Mouse (Mus musculus) ES-E14 (cell line): ENCODE data around the gene Snrpd2. TPM values are rescaled to one million over a fixed set of nuclear protein-coding genes. Genes with fewer than 3 reads are reported as not detected.

Experiments used
- DNase-seq: peaks from one replicate; pipeline ENCODE4 v3.0.0-alpha.2; 2013; ENCODE audit warnings: low read depth, low spot score
- H3K27ac ChIP-seq: 2 replicates; pipeline ENCODE4 v1.5.1; 2012; ENCODE audit warnings: low read depth, mild to moderate bottlenecking, low read length, moderate library complexity, mixed read lengths; ENCODE audit not compliant: poor library complexity, insufficient read depth, severe bottlenecking
- H3K36me3 ChIP-seq: 2 replicates; pipeline ENCODE4 v1.6.1; 2012; ENCODE audit warnings: mild to moderate bottlenecking, low read length, moderate library complexity, mixed read lengths; ENCODE audit not compliant: control insufficient read depth, poor library complexity, insufficient read depth, severe bottlenecking
- H3K4me1 ChIP-seq, 2 experiments: fragments of 150-350 bp in 1 of 2; sonication (generic) in 1 of 2; 2 replicates each; pipeline ENCODE4 v1.6.1; 2012; ENCODE audit warnings: low read length in 2 of 2, mild to moderate bottlenecking in 1 of 2, mixed read lengths in 1 of 2; ENCODE audit not compliant: control insufficient read depth in 2 of 2, insufficient read depth in 2 of 2, poor library complexity in 1 of 2
- H3K4me3 ChIP-seq, 2 experiments: fragments of 150-350 bp in 1 of 2; sonication (generic) in 1 of 2; 2 replicates each; pipeline ENCODE4 v1.5.1; 2012; ENCODE audit warnings: low read length in 2 of 2, low read depth in 1 of 2, mild to moderate bottlenecking in 1 of 2, mixed read lengths in 1 of 2; ENCODE audit not compliant: insufficient read depth in 1 of 2, poor library complexity in 1 of 2, severe bottlenecking in 1 of 2
- H3K9ac ChIP-seq: 2 replicates; pipeline ENCODE4 v1.6.1; 2012; ENCODE audit warnings: low read depth, mild to moderate bottlenecking, low read length, mixed read lengths; ENCODE audit not compliant: poor library complexity, insufficient read depth, severe bottlenecking
- H3K9me3 ChIP-seq: fragments of 150-350 bp; sonication (generic); 2 replicates; pipeline ENCODE4 v1.6.1; 2012; ENCODE audit warnings: low read depth, mild to moderate bottlenecking, low read length; ENCODE audit not compliant: control insufficient read depth, insufficient read depth
- CHD2 ChIP-seq: IDR thresholded peaks from 2 replicates; pipeline ENCODE4 v1.6.1; 2014; ENCODE audit warnings: mild to moderate bottlenecking, low read depth, low read length, inconsistent platforms
- HCFC1 ChIP-seq: IDR thresholded peaks from 2 replicates; pipeline ENCODE4 v1.6.1; 2012; ENCODE audit warnings: low read length, inconsistent platforms, borderline replicate concordance; ENCODE audit not compliant: insufficient read depth
- MAFK ChIP-seq: IDR thresholded peaks from 2 replicates; pipeline ENCODE4 v1.6.1; 2014; ENCODE audit warnings: mild to moderate bottlenecking, low read depth, low read length, inconsistent platforms; ENCODE audit not compliant: insufficient read depth
- ZC3H11A ChIP-seq: IDR thresholded peaks from 2 replicates; pipeline ENCODE4 v1.6.1; 2012; ENCODE audit warnings: low read depth, mild to moderate bottlenecking, inconsistent platforms, low read length, borderline replicate concordance
- ZNF384 ChIP-seq: IDR thresholded peaks from 2 replicates; pipeline ENCODE4 v1.6.1; 2012; ENCODE audit warnings: low read depth, low read length, inconsistent platforms
- in situ Hi-C, 2 experiments: fragments of 600-800 bp; cut with MboI; formaldehyde crosslinking; loops; one replicate each; pipeline ENCODE4 v1.15.1; 2025; ENCODE audit warnings: low sequenced_read_pairs in 2 of 2, inconsistent platforms in 1 of 2; ENCODE audit not compliant: unreplicated experiment in 2 of 2
- total RNA-seq: library from RNA; depleted of rRNA; stranded (reverse); fragments of 300-350 nt; gene quantifications from 2 replicates; pipeline ENCODE4 v1.2.3, GENCODE M21; 2012

The Snrpd2 gene
- total RNA-seq, 1 experiment, result 355 TPM

DNA sequence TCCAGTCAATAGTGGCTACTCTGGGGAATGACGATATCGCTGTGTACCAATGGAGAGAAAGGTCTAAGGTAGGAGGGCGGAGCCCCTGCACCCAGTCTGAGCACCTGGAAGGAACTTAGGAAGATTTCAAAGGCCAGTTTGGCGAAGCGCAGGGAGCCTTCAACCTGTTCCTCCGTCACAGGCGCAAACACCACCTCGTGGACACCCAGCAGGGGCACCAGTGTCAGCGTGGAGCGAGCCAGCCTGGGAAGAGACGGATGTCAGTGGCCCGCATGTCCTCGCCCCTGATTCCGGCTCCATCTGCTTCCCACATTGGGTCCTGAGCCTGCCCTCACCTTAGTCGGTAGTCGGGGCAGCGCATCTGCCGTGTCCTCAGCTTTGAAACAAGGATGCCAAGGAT is 9.9 kb downstream of the Snrpd2 start:
- Histone ChIP-seq H3K4me3 (peak overlapping the region; percentile 11 to 61; a peak in 3 of 4 replicates), H3K36me3 (peaks cover 2% of the 10 kb centered on the region; the same call in 1 of the 2 replicates), H3K9ac (peak overlapping the region; percentile 24; the same call in 1 of the 2 replicates), H3K9me3 (no peaks in the 10 kb centered on the region), H3K27ac (no peak overlapping the region), H3K4me1 (peaks cover 0 to 22% of the 10 kb centered on the region in 2 experiments; a peak in 3 of 4 replicates)
- in situ Hi-C loops, result no loop called here
- TF ChIP-seq HCFC1 (no peak), ZNF384 (no peak), CHD2 (no peak), ZC3H11A (no peak), MAFK (no peak)
- no peak for DNase-seq

DNA sequence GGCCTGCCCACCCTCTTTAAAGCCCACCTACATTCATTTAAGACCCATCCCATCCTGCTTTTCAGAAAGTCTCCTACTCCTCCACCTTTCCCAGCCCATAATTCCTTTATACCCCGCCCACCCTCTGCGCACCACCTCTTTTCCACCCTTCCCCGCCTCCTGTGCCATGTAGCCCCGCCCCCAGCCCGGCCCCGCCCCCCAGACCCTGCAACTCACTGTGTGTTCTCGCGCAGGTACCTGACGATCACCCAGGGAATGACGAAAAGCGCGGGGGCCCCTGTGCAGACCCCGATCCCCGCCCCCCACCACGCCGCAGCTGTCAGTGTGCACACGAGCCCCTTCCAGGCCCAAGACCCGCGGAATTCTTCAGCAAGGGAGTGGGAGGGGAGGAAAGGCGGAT is 10.6 kb downstream of the Snrpd2 start:
- Histone ChIP-seq H3K4me1 (peaks cover 0 to 23% of the 10 kb centered on the region in 2 experiments; a peak in 3 of 4 replicates), H3K36me3 (peaks cover 2% of the 10 kb centered on the region; the same call in 1 of the 2 replicates), H3K9me3 (no peaks in the 10 kb centered on the region), H3K4me3 (peak overlapping the region; percentile 78 to 85), H3K27ac (no peak overlapping the region), H3K9ac (peak overlapping the region; percentile 79)
- DNase-seq, result peak; percentile 78
- TF ChIP-seq ZNF384, result no peak
- no peak for TF ChIP-seq CHD2
- TF ChIP-seq HCFC1, result no peak
- no peak for TF ChIP-seq ZC3H11A
- TF ChIP-seq MAFK, result no peak
- in situ Hi-C loops, result no loop called here

DNA sequence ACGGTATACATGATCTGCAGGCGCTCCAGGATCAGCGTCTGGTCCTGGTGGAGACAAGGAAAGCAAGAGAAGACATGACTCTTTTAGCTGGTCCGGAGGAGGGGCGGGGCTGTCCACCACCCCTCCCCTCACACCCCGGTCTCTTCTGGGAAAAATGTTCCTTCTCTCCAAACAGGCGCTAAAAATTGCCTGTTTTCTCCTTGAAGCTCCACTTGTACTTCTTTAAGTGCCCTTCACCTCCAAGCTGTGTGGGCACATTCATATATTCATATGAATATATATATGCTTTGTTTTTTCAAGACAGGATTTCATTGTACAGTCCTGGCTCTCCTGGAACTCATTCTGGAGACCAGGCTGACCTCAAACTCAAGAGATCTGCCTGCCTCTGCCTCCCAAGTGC is 13.4 kb downstream of the Snrpd2 start:
- Histone ChIP-seq H3K9me3 (no peaks in the 10 kb centered on the region), H3K4me1 (peaks cover 2 to 17% of the 10 kb centered on the region in 2 experiments; a peak in 3 of 4 replicates), H3K36me3 (no peaks in the 10 kb centered on the region), H3K9ac (no peak overlapping the region), H3K27ac (no peak overlapping the region), H3K4me3 (no peak overlapping the region)
- no peak for DNase-seq
- in situ Hi-C loops, result no loop called here
- TF ChIP-seq HCFC1 (no peak), CHD2 (no peak), ZC3H11A (no peak), MAFK (no peak), ZNF384 (no peak)

DNA sequence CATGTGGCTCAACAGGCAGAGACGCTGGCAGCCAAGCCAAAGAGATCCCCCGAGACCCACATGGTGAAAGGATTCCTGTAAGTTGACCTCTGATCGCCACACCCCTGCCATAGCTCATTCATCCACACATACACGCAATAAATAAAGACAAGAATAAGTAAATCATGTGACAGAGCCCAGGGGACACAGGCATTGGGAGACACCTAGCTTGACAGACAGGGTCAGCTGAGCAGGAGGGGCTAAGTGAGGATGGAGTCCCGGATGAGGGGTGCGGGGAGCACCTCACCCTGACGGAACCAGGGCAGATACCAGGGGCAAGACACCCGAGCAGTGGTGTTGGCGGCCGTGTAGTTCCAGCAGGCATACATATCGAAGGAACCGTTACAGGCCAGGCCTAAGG is 14.2 kb downstream of the Snrpd2 start:
- no peak for DNase-seq
- peaks cover 2 to 17% of the 10 kb centered on the region in 2 experiments; a peak in 2 of 4 replicates for H3K4me1 ChIP-seq
- H3K4me3 ChIP-seq, result peak overlapping the region in 1 of 2 experiments; percentile 41; a peak in 1 of 4 replicates
- in situ Hi-C loops, result no loop called here
- no peak overlapping the region for H3K27ac ChIP-seq
- TF ChIP-seq CHD2 (no peak), ZC3H11A (no peak), HCFC1 (no peak), MAFK (no peak), ZNF384 (no peak)
- H3K9ac ChIP-seq, result no peak overlapping the region
- H3K9me3 ChIP-seq, result no peaks in the 10 kb centered on the region
- H3K36me3 ChIP-seq, result no peaks in the 10 kb centered on the region

DNA sequence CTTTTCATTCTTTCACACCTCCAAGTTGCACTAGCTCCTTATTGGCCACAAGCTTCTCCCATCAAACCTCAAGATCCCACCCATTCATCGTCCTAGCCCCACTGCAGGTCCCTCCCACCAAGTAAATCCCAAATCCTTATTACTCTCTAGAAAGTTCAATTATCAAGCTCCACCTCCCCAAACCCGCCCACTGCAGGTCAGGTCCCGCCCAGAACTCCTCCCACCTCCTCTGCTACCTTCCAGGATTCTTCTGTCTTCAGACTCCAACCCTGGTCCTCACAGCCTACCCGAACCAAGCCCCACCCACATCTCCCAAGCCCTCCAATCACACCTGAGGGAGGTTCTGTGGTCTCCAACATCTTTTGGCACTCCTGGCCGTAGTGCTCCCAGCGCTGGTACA is 14.7 kb downstream of the Snrpd2 start:
- no peaks in the 10 kb centered on the region for H3K9me3 ChIP-seq
- H3K9ac ChIP-seq, result no peak overlapping the region
- no peaks in the 10 kb centered on the region for H3K36me3 ChIP-seq
- no peak overlapping the region for H3K27ac ChIP-seq
- peak overlapping the region in 1 of 2 experiments; percentile 41; a peak in 2 of 4 replicates for H3K4me3 ChIP-seq
- in situ Hi-C loops, result no loop called here
- no peak for TF ChIP-seq HCFC1
- H3K4me1 ChIP-seq, result peaks cover 2 to 17% of the 10 kb centered on the region in 2 experiments; a peak in 2 of 4 replicates
- DNase-seq, result peak; percentile 92
